Mouse (Mus musculus): ENCODE measurements around the gene Nudcd2. TPM values are rescaled to one million over a fixed set of nuclear protein-coding genes. Genes with fewer than 3 reads are reported as not detected.
A peak's percentile ranks its signal among the peaks of the same experiment; 100 is the strongest.

Gene Nudcd2
- total and polyA plus RNA-seq, 3 experiments: 89.8 to 221 (median 119) TPM

DNA sequence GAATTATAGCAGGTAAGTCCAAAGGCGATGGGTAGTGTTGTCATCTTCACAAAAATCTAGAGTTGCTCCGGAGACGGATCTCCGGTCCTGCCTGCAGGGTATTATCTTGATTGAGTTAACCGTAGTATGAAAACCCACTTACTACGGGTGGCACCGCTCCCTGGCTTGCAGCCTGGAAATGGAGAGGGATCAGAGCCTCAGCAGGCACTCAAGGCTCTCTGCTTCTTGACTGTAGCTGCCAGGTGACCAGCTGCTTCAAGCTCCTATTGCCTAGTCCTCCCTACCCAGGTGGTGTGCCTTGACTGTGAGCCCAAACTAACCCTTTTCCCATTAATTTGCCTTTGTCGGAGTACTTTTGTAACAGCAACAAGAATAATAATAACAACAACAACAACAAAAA is 26.4 kb downstream of the Nudcd2 start:
- DNase-seq (ENCODE audit: extremely low read depth): no peak
- Histone ChIP-seq H3K4me2 (ENCODE audit: insufficient read depth, low read depth, poor library complexity, severe bottlenecking) (no peak overlapping the region), H3K36me3 (replicated peaks in 1 of 2; ENCODE audit: control insufficient read depth in 1 of 2, insufficient read depth in 1 of 2, low read length in 1 of 2) (no peaks in the 10 kb centered on the region), H3K27ac (ENCODE audit: insufficient read depth, low read depth) (no peak overlapping the region), H3K4me3 (replicated peaks in 1 of 3; ENCODE audit: low read depth in 2 of 3, low read length in 2 of 3, poor library complexity in 1 of 3) (no peak overlapping the region), H3K9ac (ENCODE audit: insufficient read depth, low read depth) (no peak overlapping the region), H3K27me3 (replicated peaks) (no peaks in the 10 kb centered on the region), H3K79me2 (replicated peaks; ENCODE audit: control insufficient read depth, extremely low read depth, insufficient read depth, poor library complexity, severe bottlenecking) (peaks cover under 1% of the 10 kb centered on the region; the same call in 1 of the 2 replicates), H3K4me1 (ENCODE audit: control insufficient read depth in 1 of 2, insufficient read depth in 2 of 2) (peaks cover 12 to 51% of the 10 kb centered on the region in 2 experiments), H3K9me3 (replicated peaks; ENCODE audit: low read length) (no peaks in the 10 kb centered on the region)
- no peak for TF ChIP-seq HCFC1 (IDR thresholded peaks at IDR 0.05; ENCODE audit: low read depth, low read length)
- TF ChIP-seq KAT2A (IDR thresholded peaks at IDR 0.05; ENCODE audit: insufficient replicate concordance, low read length): no peak
- TF ChIP-seq E2F4 (IDR thresholded peaks at IDR 0.05; ENCODE audit: insufficient replicate concordance, low read depth, low read length): no peak
- TF ChIP-seq CTCF (conservative IDR thresholded peaks at IDR 0.05 in 1 of 2, IDR thresholded peaks at IDR 0.05 in 1 of 2; ENCODE audit: low read depth in 2 of 2, low read length in 2 of 2): no peak
- TF ChIP-seq IRF4 (IDR thresholded peaks at IDR 0.05; ENCODE audit: low read depth, low read length): no peak
- TF ChIP-seq MAFK (IDR thresholded peaks at IDR 0.05; ENCODE audit: insufficient replicate concordance, low read length): no peak
- no peak for TF ChIP-seq TBP (conservative IDR thresholded peaks at IDR 0.05; ENCODE audit: low read depth, low read length)
- TF ChIP-seq NELFE (IDR thresholded peaks at IDR 0.05; ENCODE audit: low read depth, low read length): no peak
- TF ChIP-seq JUN (IDR thresholded peaks at IDR 0.05; ENCODE audit: insufficient read depth, low read depth, low read length): no peak
- no peak for TF ChIP-seq RAD21 (IDR thresholded peaks at IDR 0.05; ENCODE audit: low read depth, low read length)
- TF ChIP-seq ZKSCAN1 (IDR thresholded peaks at IDR 0.05; ENCODE audit: borderline replicate concordance, low read depth, low read length): no peak
- no peak for TF ChIP-seq ZMIZ1 (IDR thresholded peaks at IDR 0.05; ENCODE audit: low read depth, low read length)
- no peak for TF ChIP-seq POLR2A (IDR thresholded peaks at IDR 0.05; ENCODE audit: low read depth, low read length)
- TF ChIP-seq MAX (IDR thresholded peaks at IDR 0.05; ENCODE audit: low read length): no peak
- TF ChIP-seq BHLHE40 (IDR thresholded peaks at IDR 0.05; ENCODE audit: low read depth, low read length): no peak
- no peak for TF ChIP-seq USF1 (IDR thresholded peaks at IDR 0.05; ENCODE audit: low read depth, low read length)
- no peak for TF ChIP-seq EP300 (IDR thresholded peaks at IDR 0.05; ENCODE audit: low read length)
- TF ChIP-seq MYC (IDR thresholded peaks at IDR 0.05; ENCODE audit: low read depth, low read length): no peak
- TF ChIP-seq MEF2A (IDR thresholded peaks at IDR 0.05; ENCODE audit: borderline replicate concordance, low read depth, low read length): no peak
- dilution Hi-C loops (cut with MboI; ENCODE audit: extremely low pct_ligation_motif_present, extremely low pct_unique_long_range_greater_than_20kb, low sequenced_read_pairs): no loop called here
- in situ Hi-C loops (cut with MboI; ENCODE audit: low pct_ligation_motif_present, low pct_unique_long_range_greater_than_20kb, low sequenced_read_pairs): loop anchor here (10.0 to 25.0 kb wide), 2 partner anchors 65 to 148 kb away; partner anchors contain the start of gene Mat2b

DNA sequence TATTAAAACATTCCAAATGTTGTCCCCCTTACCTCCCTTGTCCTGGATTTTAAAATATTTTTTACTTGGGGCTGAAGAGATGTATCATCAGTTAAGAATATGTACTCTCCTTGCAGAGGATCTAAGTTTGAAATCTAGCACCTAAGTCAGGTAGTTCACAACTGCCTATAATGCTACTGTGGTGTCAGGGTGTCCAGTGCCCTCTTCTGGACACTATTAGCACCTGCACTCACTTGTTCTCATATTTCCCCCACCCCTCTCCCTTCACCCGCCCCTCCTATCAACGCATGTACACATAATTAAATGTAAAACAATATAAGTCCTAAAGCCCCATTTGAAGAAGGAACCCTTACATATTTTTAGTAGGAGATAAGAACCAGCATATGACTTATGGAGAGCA is 29.9 kb downstream of the Nudcd2 start:
- dilution Hi-C loops (cut with MboI; ENCODE audit: extremely low pct_ligation_motif_present, extremely low pct_unique_long_range_greater_than_20kb, low sequenced_read_pairs): no loop called here
- DNase-seq (ENCODE audit: extremely low read depth): peak; percentile 80
- no peak overlapping the region for H3K4me3 ChIP-seq (replicated peaks in 1 of 3; ENCODE audit: low read depth in 2 of 3, low read length in 2 of 3, poor library complexity in 1 of 3)

More for the DNA sequence above, 29.9 kb downstream of the Nudcd2 start:
- peak; percentile 9; the same call in 1 of the 2 replicates for TF ChIP-seq ZC3H11A (IDR thresholded peaks at IDR 0.05; ENCODE audit: low read depth, low read length)
- TF ChIP-seq ETS1 (conservative IDR thresholded peaks at IDR 0.05; ENCODE audit: low read depth, low read length): no peak
- TF ChIP-seq MAZ (IDR thresholded peaks at IDR 0.05; ENCODE audit: low read depth, low read length): 0 out of 2 replicates have a peak, but pooled peaks have one; percentile 64
- TF ChIP-seq EP300 (IDR thresholded peaks at IDR 0.05; ENCODE audit: low read length): peak; percentile 31; the same call in 1 of the 2 replicates
- TF ChIP-seq CHD2 (IDR thresholded peaks at IDR 0.05; ENCODE audit: low read length): peak; percentile 79
- peak; percentile 79 for TF ChIP-seq MYC (IDR thresholded peaks at IDR 0.05; ENCODE audit: low read depth, low read length)
- peak; percentile 31; the same call in 1 of the 2 replicates for TF ChIP-seq MEF2A (IDR thresholded peaks at IDR 0.05; ENCODE audit: borderline replicate concordance, low read depth, low read length)
- TF ChIP-seq POLR2A (IDR thresholded peaks at IDR 0.05; ENCODE audit: low read depth, low read length): no peak
- TF ChIP-seq ZNF384 (IDR thresholded peaks at IDR 0.05; ENCODE audit: low read depth, low read length): no peak
- TF ChIP-seq ZMIZ1 (IDR thresholded peaks at IDR 0.05; ENCODE audit: low read depth, low read length): no peak
- peak; percentile 56 to 77 for TF ChIP-seq CTCF (conservative IDR thresholded peaks at IDR 0.05 in 1 of 2, IDR thresholded peaks at IDR 0.05 in 1 of 2; ENCODE audit: low read depth in 2 of 2, low read length in 2 of 2)
- TF ChIP-seq MAFK (IDR thresholded peaks at IDR 0.05; ENCODE audit: insufficient replicate concordance, low read length): no peak
- no peak for TF ChIP-seq USF2 (conservative IDR thresholded peaks at IDR 0.05; ENCODE audit: low read depth, low read length)
- no peak for TF ChIP-seq GABPA (IDR thresholded peaks at IDR 0.05; ENCODE audit: insufficient replicate concordance, low read depth, low read length)
- peak; percentile 65 for TF ChIP-seq SMC3 (IDR thresholded peaks at IDR 0.05; ENCODE audit: low read depth, low read length)
- 0 out of 2 replicates have a peak, but pooled peaks have one; percentile 15 for TF ChIP-seq BHLHE40 (IDR thresholded peaks at IDR 0.05; ENCODE audit: low read depth, low read length)
- peak; percentile 25; the same call in 1 of the 2 replicates for TF ChIP-seq HCFC1 (IDR thresholded peaks at IDR 0.05; ENCODE audit: low read depth, low read length)
- TF ChIP-seq JUND (conservative IDR thresholded peaks at IDR 0.05; ENCODE audit: low read depth, low read length): peak; percentile 50; the same call in 1 of the 2 replicates
- TF ChIP-seq RAD21 (IDR thresholded peaks at IDR 0.05; ENCODE audit: low read depth, low read length): peak; percentile 72
- TF ChIP-seq IRF4 (IDR thresholded peaks at IDR 0.05; ENCODE audit: low read depth, low read length): peak; percentile 56; the same call in 1 of the 2 replicates
- H3K27me3 ChIP-seq (replicated peaks): no peaks in the 10 kb centered on the region
- in situ Hi-C loops (cut with MboI; ENCODE audit: low pct_ligation_motif_present, low pct_unique_long_range_greater_than_20kb, low sequenced_read_pairs): loop anchor here (25.0 kb wide), 1 partner anchor 151 kb away; no protein-coding TSS in a partner anchor
- no peak overlapping the region for H3K9ac ChIP-seq (ENCODE audit: insufficient read depth, low read depth)
- no peaks in the 10 kb centered on the region for H3K36me3 ChIP-seq (replicated peaks in 1 of 2; ENCODE audit: control insufficient read depth in 1 of 2, insufficient read depth in 1 of 2, low read length in 1 of 2)
- H3K79me2 ChIP-seq (replicated peaks; ENCODE audit: control insufficient read depth, extremely low read depth, insufficient read depth, poor library complexity, severe bottlenecking): no peaks in the 10 kb centered on the region
- no peak overlapping the region for H3K4me2 ChIP-seq (ENCODE audit: insufficient read depth, low read depth, poor library complexity, severe bottlenecking)
- H3K27ac ChIP-seq (ENCODE audit: insufficient read depth, low read depth): no peak overlapping the region
- H3K4me1 ChIP-seq (ENCODE audit: control insufficient read depth in 1 of 2, insufficient read depth in 2 of 2): peaks cover 8 to 41% of the 10 kb centered on the region in 2 experiments
- no peaks in the 10 kb centered on the region for H3K9me3 ChIP-seq (replicated peaks; ENCODE audit: low read length)
